Mouse (Mus musculus): ENCODE measurements around the gene Dnmt3a.

- TF ChIP-seq CTCF (IDR thresholded peaks at IDR 0.05): no peak
- no peak for TF ChIP-seq POLR2A (IDR thresholded peaks at IDR 0.05; ENCODE audit: insufficient read depth, low read depth, low read length)
- no peak for TF ChIP-seq EP300 (IDR thresholded peaks at IDR 0.05; ENCODE audit: insufficient read depth, low read depth, low read length)
These were observed 71.6 kb downstream of the Dnmt3a start for GRCm38 (mm10) chr12:3877376-3877775.
